Mouse (Mus musculus) erythroid progenitor cell, adult 5-6 weeks (primary cell): ENCODE results near the gene Fuk. TPM values are rescaled to one million over a fixed set of nuclear protein-coding genes. Genes with fewer than 3 reads are reported as not detected.
"Not testable (repeated sequence)": the region's sequence is repeated elsewhere in the genome, so short reads cannot be mapped to it uniquely, and the experiment has no call there.

Experiments used
- ATAC-seq: replicated peaks from 2 replicates; pipeline ENCODE4 v1.8.0; 2016; ENCODE audit warnings: moderate number of reproducible peaks, mild to moderate bottlenecking, moderate TSS enrichment, inconsistent platforms; ENCODE audit not compliant: poor library complexity, low FRiP score, severe bottlenecking
- total RNA-seq, 2 experiments: library from RNA; stranded (forward) in 1 of 2; stranded (reverse) in 1 of 2; fragments of 150-400 nt in 1 of 2; fragments of 186-747, 209-891 nt in 1 of 2; gene quantifications; 2 replicates each; pipeline versions ENCODE4 v1.2.3 to v1.2.4; 2015 to 2017; ENCODE audit warnings: low replicate concordance in 2 of 2

Gene Fuk
- total RNA-seq, 2 experiments from 2014 or later = 0.42 to 1.4 TPM

DNA sequence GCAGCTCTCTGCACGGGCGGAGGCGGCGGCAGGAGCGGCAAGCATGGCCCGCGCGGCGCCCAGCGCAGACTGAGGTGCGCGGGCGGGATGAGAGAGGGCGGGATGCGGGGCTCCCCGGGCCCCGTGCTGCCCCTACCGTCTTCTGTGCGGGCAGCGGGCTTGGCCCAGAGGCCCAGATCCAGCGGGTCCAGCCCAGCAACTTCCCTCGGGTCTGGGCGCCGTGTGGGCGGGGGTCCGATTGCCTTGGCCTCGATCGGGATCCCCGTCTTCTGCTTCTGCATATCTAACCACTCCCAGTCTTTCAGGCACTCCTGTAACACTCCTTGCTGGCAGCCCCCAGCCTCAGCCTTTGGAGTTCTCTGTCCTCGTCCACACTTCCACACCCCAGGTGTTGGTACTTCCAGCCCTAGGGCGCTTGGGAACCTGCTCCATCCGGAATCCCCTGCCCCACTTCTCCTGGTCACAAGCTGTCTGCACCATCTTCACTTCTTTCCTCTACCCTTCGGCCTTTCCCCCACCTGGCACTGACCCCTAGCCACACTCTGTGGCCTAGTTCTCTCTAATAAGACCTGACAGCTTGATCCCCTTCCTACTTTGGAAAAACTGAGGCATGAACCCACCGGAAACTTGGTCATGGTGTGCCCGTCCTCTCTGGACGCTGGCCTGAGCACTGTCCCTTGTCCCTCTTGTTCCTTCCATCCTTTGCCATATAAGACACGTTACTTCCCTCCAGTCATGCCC lies 17.9 kb upstream of the Fuk start:
- ATAC-seq = 0 out of 2 replicates have a peak, but pooled peaks have one; percentile 2

- ATAC-seq = peak; percentile 77
Measured at GRCm38 (mm10) chr8:110919341-110920031, 17.2 kb upstream of the Fuk start, which contains the start of gene St3gal2. Gene St3gal2, plus strand, starts transcription at chr8:110919922.

- no peak for ATAC-seq
Measured at GRCm38 (mm10) chr8:110918460-110918859, 16.2 kb upstream of the Fuk start.

- no peak for ATAC-seq
Measured at GRCm38 (mm10) chr8:110918027-110918426, 15.7 kb upstream of the Fuk start.

DNA sequence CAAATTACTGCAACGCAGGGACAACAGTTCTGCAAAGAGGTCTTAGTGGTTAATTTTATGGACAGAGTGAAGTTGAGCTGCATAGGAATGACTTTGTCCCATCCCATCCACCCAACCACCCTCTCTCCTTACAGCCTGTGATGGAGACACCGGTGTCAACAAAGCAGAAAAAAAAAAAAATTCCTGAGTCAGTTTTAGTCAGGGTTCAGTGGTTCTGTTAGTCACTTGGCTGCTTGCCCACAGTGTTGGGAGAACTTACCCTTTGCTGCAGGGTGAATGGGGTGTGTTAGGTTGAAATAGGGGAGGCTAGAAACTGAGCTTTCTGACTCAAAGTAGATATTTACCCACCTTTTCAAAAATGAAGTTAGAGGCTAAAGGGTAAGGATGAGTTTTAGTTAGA lies 15.1 kb upstream of the Fuk start:
- ATAC-seq = no peak

DNA sequence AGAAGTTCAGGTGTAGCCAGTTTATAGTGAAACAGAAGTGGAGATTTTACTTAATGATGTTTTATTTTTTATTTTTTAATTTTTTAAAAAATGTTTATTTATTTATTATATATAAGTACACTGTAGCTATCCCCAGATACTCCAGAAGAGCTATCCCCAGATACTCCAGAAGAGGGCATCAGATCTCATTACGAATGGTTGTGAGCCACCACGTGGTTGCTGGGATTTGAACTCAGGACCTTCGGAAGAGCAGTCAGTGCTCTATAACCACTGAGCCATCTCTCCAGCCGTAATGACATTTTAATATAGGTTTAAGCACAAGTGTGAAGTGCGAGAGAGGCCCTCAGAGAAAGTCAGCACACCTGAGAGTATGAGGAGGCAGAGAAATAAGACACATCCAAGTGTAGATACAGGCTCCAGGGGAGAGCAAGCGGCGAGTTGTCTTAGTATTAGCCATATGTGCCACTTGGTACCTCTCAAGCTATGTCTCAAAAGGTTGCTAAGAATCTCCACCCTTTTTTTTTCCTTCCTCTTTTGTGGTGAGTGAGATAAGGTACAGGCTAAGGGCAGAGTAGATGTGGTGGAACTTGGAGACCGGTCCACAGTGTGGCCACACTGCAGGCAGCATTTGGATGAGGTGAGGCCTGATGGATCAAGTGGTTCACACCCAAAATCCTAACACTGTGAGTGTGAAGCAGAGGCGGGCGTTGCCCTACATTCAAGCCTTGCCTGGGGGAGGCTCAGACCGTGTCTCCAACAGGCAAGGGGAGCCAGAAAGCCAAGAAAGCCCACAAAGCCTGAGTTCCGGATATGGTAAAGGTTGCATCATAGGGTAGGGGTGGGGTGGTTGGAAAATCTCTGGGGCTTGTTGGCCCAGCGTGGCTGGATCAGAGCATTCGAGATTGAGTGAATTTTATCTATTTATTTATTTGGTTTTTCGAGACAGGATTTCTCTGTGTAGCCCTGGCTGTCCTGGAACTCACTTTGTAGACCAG lies 9.6 kb upstream of the Fuk start:
- peak; percentile 59 for ATAC-seq

- not testable (repeated sequence) for ATAC-seq
Measured at GRCm38 (mm10) chr8:110909850-110910249, 7.6 kb upstream of the Fuk start.

DNA sequence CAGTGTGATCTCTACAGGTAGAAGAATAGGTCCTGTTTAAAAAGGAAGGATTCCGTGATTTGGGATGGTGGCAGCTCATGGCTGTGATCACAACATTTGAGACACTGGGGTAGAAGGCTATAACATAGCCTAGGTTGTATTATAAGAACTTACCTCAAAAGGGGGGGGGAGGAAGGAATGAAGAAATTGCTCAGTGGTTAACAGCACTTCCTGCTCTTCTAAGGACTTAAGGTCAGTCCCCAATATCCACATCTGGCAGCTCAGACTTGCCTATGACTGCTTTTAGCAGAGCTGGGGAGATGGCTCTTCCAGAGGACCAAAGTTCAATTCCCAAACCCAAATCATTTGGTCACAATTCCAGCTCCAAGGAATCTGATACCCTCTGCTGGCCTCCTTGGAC lies 4.4 kb upstream of the Fuk start:
- no peak for ATAC-seq

- no peak for ATAC-seq
Measured at GRCm38 (mm10) chr8:110905404-110905803, 3.1 kb upstream of the Fuk start.

- no peak for ATAC-seq
Measured at GRCm38 (mm10) chr8:110902579-110902965, 284 bp upstream of the Fuk start.

- no peak for ATAC-seq
Measured at GRCm38 (mm10) chr8:110901056-110901455, 1.2 kb downstream of the Fuk start.

- no peak for ATAC-seq
Measured at GRCm38 (mm10) chr8:110897495-110897894, 4.8 kb downstream of the Fuk start.

DNA sequence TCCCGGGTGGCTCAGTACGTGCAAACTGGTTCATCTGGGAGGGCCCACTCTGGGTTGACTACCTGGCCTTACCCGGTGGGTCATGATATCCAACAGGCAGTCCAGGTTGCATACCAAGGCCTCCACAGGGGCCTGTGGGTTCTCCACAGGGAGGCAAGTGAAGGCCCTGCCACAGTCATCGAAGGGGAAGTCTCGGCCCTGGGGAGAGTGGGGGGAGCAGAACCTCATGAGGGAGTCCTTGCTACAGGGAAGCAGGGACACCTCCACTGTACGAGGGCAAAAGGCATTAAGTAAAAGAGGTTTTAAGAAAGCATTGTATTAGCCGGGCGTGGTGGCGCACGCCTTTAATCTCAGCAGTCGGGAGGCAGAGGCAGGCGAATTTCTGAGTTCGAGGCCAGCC lies 6.5 kb downstream of the Fuk start:
- no peak for ATAC-seq

DNA sequence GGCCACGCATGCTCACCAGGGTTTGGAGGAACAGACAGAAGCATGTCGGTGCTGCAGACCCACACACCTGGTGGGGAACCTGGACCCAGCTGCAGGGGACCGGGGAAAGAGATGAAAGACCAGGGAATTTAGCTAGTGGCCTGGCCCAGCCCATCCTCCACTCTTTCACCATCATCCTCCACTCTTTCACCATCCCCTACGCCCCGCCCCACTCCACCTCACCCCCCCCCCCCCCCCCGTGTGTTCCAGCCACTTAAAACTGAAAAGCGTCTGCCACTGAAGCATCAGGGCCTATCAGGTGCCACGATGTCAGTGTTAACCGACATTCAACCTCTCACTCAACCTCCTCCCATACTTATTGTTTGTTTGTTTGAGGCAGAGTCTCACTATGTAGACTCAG lies 7.0 kb downstream of the Fuk start:
- ATAC-seq = no peak

DNA sequence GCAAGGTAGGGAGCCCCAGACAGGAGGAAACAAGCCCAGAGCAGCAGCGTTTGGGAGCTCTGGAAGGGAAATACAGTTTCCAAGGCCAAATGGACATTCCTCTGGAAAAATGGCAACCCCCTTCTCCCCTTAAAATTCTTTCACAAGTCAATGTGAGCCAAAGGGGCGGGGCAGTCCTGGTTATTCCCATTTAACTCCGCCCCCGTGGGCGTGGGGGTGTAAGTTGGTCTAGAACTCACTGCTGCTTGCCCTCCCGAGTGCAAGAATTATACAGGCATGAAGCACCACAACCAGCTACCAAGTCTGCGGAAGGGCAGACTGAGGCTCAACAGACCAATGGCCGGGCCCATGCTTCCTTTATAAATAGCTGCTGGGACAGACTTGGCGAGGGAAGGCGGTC lies 7.4 kb downstream of the Fuk start:
- no peak for ATAC-seq

DNA sequence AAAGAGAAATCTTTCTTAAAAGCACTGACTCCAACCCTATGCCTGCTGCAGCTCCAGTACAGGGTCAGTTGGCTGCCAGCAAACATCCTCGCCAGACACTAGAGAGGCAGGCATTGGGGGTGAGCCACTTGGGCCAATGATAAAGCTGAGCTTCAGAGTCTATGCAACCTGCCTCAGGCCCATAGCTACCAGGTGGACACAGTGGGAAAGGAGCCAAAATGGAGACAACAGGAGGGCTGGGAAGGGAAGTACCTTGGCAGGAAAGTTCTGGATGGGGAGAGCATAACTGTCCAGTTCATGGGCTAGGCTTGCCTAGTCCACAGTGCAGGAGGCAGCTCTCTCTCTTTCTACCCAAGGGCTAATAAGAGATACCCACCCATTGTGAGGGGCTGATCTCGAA lies 9.4 kb downstream of the Fuk start:
- no peak for ATAC-seq

GRCm38 (mm10) chr8:110892040-110892439 lies 10.2 kb downstream of the Fuk start:
- ATAC-seq = no peak

DNA sequence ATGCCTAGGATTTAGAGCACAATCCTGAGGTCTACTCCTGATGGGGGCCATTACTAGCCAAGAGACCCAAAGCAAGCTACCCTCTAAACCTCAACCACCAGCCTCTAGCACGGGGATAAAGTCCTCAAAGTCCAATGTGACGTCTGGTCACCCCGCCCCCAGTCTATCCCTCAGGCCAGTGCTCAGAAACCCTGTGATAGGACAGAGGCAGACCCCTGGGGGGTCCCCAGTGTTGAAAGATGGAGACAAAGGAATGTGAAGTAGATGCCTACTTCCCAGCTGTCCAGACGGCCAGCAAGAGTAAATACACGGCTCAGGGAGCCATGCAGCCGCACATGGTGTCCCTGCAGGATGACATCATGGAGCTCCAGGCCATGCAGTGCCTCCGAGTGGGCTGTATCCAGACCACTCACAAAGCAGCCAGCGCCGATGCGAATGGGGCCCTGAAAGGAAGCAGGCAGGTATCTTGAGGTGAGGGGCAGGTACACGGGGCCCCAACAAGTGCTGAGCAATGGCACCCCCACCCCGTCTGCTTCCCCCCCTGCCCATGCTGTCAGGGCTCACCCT lies 12.3 kb downstream of the Fuk start:
- ATAC-seq = no peak

GRCm38 (mm10) chr8:110888860-110889259 lies 13.4 kb downstream of the Fuk start:
- no peak for ATAC-seq

DNA sequence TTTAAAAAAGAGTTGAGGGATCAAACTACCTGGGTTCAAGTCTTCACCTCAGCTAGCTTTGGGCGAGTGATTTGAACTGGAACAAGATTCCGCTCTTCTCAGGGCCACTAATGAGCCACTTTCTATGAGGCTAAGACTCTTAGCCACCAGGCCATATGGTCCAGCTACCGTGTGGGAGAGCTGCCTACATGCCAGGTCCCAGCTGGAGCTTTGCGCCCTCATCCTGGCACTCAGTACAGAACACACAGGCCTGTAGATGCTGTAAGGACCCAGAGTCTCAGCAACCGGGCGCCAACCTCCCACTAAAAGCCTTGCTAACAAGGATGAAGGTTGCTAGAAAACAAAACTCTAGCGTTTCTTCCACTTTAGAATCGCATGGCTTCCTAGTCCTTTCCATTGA lies 13.8 kb downstream of the Fuk start:
- no peak for ATAC-seq
